In the genomic region with DNA sequence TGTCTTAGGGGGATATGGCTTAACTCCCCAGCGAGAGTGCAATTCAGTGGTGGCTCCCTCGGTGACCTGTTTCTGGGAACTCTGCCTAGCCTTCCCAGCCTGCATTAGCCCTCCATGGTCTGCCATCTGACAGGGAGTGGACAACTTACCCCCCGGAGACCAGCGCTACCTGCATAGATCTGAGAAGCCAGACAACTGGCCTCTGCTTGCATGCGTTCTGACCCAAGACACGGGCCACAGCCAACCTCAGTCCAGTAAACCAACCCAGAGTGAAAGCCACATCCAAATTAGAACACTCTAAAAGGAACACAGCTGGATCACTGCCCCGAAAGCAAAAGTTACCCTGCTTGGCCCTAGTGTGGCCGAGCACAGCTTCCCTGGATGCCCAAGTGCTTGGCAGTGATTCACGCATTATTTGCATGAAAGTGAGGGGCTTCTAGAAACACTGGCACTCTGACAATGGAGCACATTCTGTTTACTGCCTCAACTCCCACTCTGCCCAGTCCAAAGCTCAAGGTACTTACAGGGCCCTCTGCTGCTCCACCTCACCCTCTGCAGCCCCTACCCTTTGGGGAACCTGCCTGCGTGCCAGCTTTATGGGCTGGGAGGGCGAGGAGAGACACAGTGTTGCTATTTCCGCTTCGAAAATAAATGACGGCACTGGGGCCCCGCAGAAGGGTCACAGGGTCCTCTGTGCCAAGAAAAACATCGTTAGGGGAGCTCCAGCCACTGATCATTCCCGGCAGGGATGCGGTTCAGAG, we compare ENCODE assay signal across 8 mouse cellular contexts.
A peak's percentile ranks its signal among the peaks of the same experiment; 100 is the strongest.
DNase-seq lines count a peak whose midpoint lies in the region; ATAC-seq and TF ChIP-seq lines count a peak whose summit lies in the region.

No protein-coding gene starts in this region.

- H3K9ac ChIP-seq in midbrain, embryonic 13.5 days (replicated peaks): no peak overlapping the region
- no peak overlapping the region for H3K9ac ChIP-seq in midbrain, embryonic 15.5 days
- no peak overlapping the region for H3K9ac ChIP-seq in midbrain, postnatal 0 days (replicated peaks; ENCODE audit: low read length, poor library complexity, severe bottlenecking)

- DNase-seq in gastrocnemius, postnatal 36 days: peak; percentile 56 to 63
- DNase-seq in kidney, adult 18-20 months: peak; percentile 58
- DNase-seq in midbrain, postnatal 0 days (ENCODE audit: low spot score): peak; percentile 83
- no peak for DNase-seq in right cerebral cortex, adult 18-20 months
- no peak for DNase-seq in layer of hippocampus, adult 9-11 months
- no peak for DNase-seq in cerebellum, adult 18-20 months

- H3K27ac ChIP-seq in midbrain, embryonic 13.5 days: peak overlapping the region; percentile 41; the same call in 1 of the 2 replicates
- no peak overlapping the region for H3K27ac ChIP-seq in midbrain, embryonic 15.5 days
- H3K27ac ChIP-seq in midbrain, postnatal 0 days (ENCODE audit: low read depth, low read length): no peak overlapping the region

- 77% methylated on average over 18 of the region's 18 CpGs for WGBS in midbrain, embryonic 13.5 days
- WGBS in midbrain, embryonic 15.5 days: 69% methylated on average over 18 of the region's 18 CpGs
- 67% methylated on average over 18 of the region's 18 CpGs for WGBS in midbrain, postnatal 0 days

- H3K4me1 ChIP-seq in midbrain, embryonic 13.5 days (replicated peaks): peaks cover 50% of the 10 kb centered on the region
- peaks cover 28% of the 10 kb centered on the region for H3K4me1 ChIP-seq in midbrain, embryonic 15.5 days
- H3K4me1 ChIP-seq in midbrain, postnatal 0 days (ENCODE audit: insufficient read depth, low read length): peaks cover 8% of the 10 kb centered on the region; the same call in 1 of the 2 replicates

- no peak for TF ChIP-seq CTCF in midbrain, postnatal 0 days (IDR thresholded peaks at IDR 0.05)

- H3K4me2 ChIP-seq in midbrain, embryonic 13.5 days (replicated peaks): no peak overlapping the region
- H3K4me2 ChIP-seq in midbrain, embryonic 15.5 days: no peak overlapping the region
- H3K4me2 ChIP-seq in midbrain, postnatal 0 days (ENCODE audit: low read depth, low read length, poor library complexity, severe bottlenecking): peak overlapping the region; percentile 6; the same call in 1 of the 2 replicates

- no peak for ATAC-seq in midbrain, embryonic 13.5 days
- ATAC-seq in midbrain, embryonic 15.5 days (replicated peaks): no peak
- no peak for ATAC-seq in midbrain, postnatal 0 days (ENCODE audit: low FRiP score)

- H3K36me3 ChIP-seq in midbrain, embryonic 13.5 days: peaks cover 4% of the 10 kb centered on the region; the same call in 1 of the 2 replicates
- H3K36me3 ChIP-seq in midbrain, embryonic 15.5 days (replicated peaks): no peaks in the 10 kb centered on the region
- no peaks in the 10 kb centered on the region for H3K36me3 ChIP-seq in midbrain, postnatal 0 days (ENCODE audit: insufficient read depth, low read length)

- no peak overlapping the region for H3K4me3 ChIP-seq in midbrain, embryonic 13.5 days (replicated peaks)
- H3K4me3 ChIP-seq in midbrain, embryonic 15.5 days: no peak overlapping the region
- H3K4me3 ChIP-seq in midbrain, postnatal 0 days (ENCODE audit: low read depth, low read length): no peak overlapping the region

- intact Hi-C loops in gastrocnemius, postnatal 36 days (cut with DNase I): loop anchor here (2.0 to 5.0 kb wide), 2 partner anchors 16 to 36 kb away; no protein-coding TSS in a partner anchor

- no peaks in the 10 kb centered on the region for H3K27me3 ChIP-seq in midbrain, embryonic 13.5 days
- no peaks in the 10 kb centered on the region for H3K27me3 ChIP-seq in midbrain, embryonic 15.5 days (replicated peaks)
- no peaks in the 10 kb centered on the region for H3K27me3 ChIP-seq in midbrain, postnatal 0 days (ENCODE audit: insufficient read depth, low read length)

- H3K9me3 ChIP-seq in midbrain, embryonic 13.5 days: no peaks in the 10 kb centered on the region
- no peaks in the 10 kb centered on the region for H3K9me3 ChIP-seq in midbrain, embryonic 15.5 days
- H3K9me3 ChIP-seq in midbrain, postnatal 0 days (ENCODE audit: low read length): no peaks in the 10 kb centered on the region

Comparison
In these comparisons a context has a peak if more than half of its experiments do, and no peak if none do; other contexts are left out.
1. DNase-seq: peak in gastrocnemius, postnatal 36 days (2 of 2), kidney, adult 18-20 months (single experiment) and midbrain, postnatal 0 days (single experiment); none in right cerebral cortex, adult 18-20 months (single experiment), layer of hippocampus, adult 9-11 months (single experiment) and cerebellum, adult 18-20 months (0 of 2).